Mouse (Mus musculus): ENCODE results near the gene Siva1.

- TF ChIP-seq CTCF (IDR thresholded peaks at IDR 0.05; ENCODE audit: low read depth, low read length): no peak
- TF ChIP-seq GATA1 (IDR thresholded peaks at IDR 0.05; ENCODE audit: borderline replicate concordance, low read length): no peak
- no peak for TF ChIP-seq POLR2AphosphoS5 (IDR thresholded peaks at IDR 0.05; ENCODE audit: insufficient replicate concordance, low read depth, low read length)
Observed at GRCm38 (mm10) chr12:112677943-112678554, 33.6 kb downstream of the Siva1 start.
